Comparison of ENCODE assay signal across 14 mouse cellular contexts in genomic region chr7:50686337-50686736, GRCm38 (mm10).
"Had no signal": no experiment of that assay in that cellular context is flagged by ENCODE, and none has a peak within 500 bp of the region (broad histone marks: within the 10 kb centered on the region; RNA-seq: fewer than 3 reads in every experiment).

No protein-coding gene starts in this region.

- H3K4me1 ChIP-seq: liver, embryonic 12.5 days; megakaryocyte, embryonic 14.5 days; neural tube, embryonic 12.5 days; stomach, embryonic 15.5 days had no signal

- H3K9ac ChIP-seq: liver, embryonic 12.5 days; liver, embryonic 14.5 days; lung, embryonic 14.5 days; neural tube, embryonic 12.5 days; stomach, embryonic 15.5 days had no signal

- ATAC-seq: liver, embryonic 12.5 days had no signal

- H3K4me2 ChIP-seq: liver, embryonic 12.5 days; lung, embryonic 14.5 days; neural tube, embryonic 12.5 days; stomach, embryonic 15.5 days had no signal

- DNase-seq: lung, adult 18-20 months; lung, embryonic 14.5 days; lung, postnatal 10 days; lung, postnatal 4 days; right cerebral cortex, postnatal 14 days; thymus, adult 2 months; thymus, postnatal 25 days; thymus, postnatal 4 days had no signal

- H3K9me3 ChIP-seq: liver, embryonic 12.5 days; neural tube, embryonic 12.5 days; stomach, embryonic 15.5 days had no signal

- H3K27ac ChIP-seq: liver, embryonic 12.5 days; liver, embryonic 14.5 days; neural tube, embryonic 12.5 days; stomach, embryonic 15.5 days; stomach, postnatal 0 days had no signal

- H3K36me3 ChIP-seq: liver, embryonic 12.5 days; neural tube, embryonic 12.5 days; stomach, embryonic 15.5 days had no signal

- H3K27me3 ChIP-seq: liver, embryonic 12.5 days; megakaryocyte, embryonic 14.5 days; neural tube, embryonic 12.5 days; stomach, embryonic 15.5 days had no signal

- H3K4me3 ChIP-seq: liver, embryonic 12.5 days; megakaryocyte, embryonic 14.5 days; neural tube, embryonic 12.5 days; stomach, embryonic 15.5 days had no signal
